Mouse (Mus musculus): ENCODE measurements around the gene Abcc6.

GRCm38 (mm10) chr7:46031075-46031474, 973 bp upstream of the Abcc6 start:
- TF ChIP-seq POLR2A (IDR thresholded peaks at IDR 0.05; ENCODE audit: low read depth, low read length) (no peak), CTCF (IDR thresholded peaks at IDR 0.05; ENCODE audit: extremely low read depth, insufficient read length, insufficient replicate concordance, low read depth, low read length) (no peak)
